Mouse (Mus musculus) liver, postnatal 0 days (tissue): ENCODE data around the gene AI182371.

Experiments
- CTCF ChIP-seq: sonication (generic); IDR thresholded peaks from 2 replicates; pipeline ENCODE4 v1.5.1; 2016; ENCODE audit warnings: antibody characterized with exemption, low read depth
- EP300 ChIP-seq: IDR thresholded peaks from 2 replicates; pipeline ENCODE4 v1.6.1; 2016; ENCODE audit warnings: antibody characterized with exemption, low read depth, mild to moderate bottlenecking

DNA sequence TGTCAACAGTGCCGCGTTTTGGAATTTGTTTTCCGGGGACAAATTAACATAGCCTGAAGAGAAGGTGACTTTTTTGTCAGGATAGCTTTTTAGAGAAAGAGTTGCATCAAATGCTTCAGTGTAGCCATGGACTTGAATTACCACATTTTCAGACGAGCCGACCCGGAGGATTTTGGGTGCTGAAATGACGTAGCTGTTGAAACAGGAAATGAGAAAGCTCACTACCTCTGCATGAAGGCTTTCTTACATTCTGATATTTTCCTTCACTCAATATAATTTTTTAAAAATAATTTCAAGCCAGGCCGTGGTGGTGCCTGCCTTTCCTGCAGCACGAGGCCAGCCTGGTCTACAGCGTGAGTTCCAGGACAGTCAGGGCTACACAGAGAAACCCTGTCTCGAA lies 44.1 kb downstream of the AI182371 start:
- no peak for TF ChIP-seq CTCF
- TF ChIP-seq EP300 = no peak
